Mouse (Mus musculus): ENCODE results near the gene Timm10.
A peak's percentile ranks its signal among the peaks of the same experiment; 100 is the strongest.

Timm10 gene

DNA sequence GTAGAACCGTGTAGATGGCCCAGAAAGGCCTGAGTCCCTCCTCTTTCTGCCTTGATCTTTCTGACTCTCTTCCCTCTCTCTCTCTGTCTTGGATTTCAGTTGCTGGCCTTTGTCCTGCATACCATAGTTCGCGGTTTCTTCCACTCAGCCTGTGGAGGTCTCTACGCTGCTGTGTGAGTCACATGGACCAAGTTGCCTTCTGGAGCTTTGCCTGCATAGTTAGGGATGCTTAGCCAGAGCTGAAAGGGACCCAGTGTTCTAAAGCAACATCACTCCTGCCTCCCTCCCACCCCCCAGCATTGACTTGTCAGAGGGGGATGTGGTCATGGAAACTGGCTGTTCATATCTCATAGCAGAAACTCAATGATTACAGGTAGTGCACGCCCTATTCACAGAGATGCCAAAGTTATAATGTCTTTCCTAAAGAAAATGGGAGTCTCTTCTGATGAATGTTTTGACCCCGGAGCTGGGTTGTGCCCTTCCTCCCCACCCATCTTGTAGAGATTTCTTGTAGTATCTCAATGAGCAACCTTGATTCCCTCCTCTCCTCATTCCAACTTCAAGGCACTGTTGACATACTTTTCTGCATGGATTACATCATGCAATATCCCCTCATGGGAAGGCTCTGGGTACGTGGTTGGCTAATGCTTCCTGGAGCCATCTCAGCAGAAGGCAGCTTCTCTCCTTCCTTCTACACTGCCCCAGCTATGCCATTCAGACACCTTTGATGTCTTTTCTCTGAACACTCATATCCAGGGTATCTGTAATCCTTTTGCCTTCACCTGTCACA, 33.4 kb downstream of the Timm10 start:
- DNase-seq (ENCODE audit: low read depth), result no peak

DNA sequence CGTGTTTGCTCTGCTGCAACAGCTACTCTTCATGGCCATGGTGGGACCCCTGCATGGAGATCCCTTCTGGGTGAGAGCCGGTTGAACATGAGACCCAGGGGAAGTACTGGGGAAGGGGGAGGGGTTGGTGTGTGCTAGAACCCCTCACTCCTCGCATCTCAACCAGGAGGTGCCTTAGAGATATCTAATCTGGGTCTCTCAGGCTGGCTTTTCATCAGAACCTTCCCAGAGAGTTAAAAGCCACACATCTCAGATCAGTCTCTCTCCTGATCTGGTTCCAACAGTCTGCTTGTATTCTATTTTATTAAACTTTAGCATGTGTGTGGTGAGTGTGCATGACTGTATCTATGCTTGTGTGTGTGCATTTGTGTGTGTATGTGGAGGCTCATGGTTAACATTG, 34.6 kb downstream of the Timm10 start:
- DNase-seq (ENCODE audit: low read depth), result no peak

DNA sequence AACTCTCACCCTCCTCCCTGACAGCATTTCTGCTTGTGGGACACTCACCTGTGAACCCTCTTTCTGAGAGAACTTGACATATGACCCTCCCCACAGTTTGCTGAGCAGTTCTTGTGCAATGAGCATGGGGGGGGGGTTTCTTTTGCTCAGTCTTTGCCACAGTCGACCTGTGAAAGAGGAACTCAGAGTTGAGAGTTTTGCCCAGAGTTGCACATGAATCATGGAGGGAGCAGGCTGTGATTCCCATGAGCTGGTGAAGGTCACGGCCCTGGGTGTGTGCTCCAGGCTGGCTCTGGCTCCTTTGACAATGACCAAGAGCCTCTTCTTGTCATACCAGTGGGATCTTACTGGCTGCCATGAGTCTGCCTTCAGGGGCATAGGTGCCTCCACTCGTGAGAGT, 35.4 kb downstream of the Timm10 start:
- no peak for DNase-seq (ENCODE audit: low read depth)

DNA sequence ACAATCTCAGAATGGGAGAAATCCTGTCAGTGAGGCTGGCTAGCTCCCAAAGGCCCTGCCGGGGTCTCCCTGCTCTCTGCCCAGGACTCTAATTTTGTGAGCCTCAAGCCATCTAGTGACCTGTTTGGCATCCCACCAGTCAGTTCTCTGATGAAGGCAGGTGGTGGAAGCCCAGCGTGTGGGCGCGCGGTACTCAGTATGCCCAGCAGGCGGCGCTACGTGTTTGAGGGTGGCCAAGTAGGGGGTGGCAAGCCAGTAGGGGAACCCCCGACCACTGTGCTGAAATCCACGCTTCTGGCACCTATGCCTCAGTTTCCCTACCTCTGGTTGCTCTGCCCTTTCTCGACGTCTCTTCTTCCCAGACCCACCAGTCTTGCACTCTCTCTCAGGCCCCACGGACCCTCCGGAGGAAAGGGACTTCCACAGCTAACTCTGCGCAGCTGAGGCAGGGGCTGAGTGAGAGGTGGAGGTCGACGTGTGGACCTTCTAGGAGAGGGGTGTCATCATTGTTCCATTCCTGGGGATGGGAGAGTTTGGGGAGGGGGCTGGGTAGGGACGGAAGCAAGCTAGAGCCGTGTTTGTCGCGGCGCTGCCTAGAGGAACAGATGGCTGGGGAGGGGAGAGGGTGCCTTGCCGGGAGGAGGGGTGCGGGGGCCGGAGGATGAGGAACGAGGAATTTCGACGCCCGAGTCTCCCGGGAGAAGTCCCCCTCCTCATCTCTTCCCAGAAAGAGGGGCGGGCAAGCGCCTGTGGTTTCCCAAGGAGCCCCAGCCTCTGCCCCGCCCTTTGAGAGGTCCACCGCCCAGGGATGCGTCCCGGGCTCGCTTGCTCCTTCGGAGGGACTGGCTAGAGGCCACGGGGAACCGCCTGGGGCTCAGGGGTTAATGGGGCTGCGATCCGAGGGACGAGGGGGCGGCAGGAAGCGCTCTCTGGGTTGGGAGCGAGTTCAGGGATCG, 39.1 kb downstream of the Timm10 start:
- DNase-seq (ENCODE audit: low read depth), result peak; percentile 55

DNA sequence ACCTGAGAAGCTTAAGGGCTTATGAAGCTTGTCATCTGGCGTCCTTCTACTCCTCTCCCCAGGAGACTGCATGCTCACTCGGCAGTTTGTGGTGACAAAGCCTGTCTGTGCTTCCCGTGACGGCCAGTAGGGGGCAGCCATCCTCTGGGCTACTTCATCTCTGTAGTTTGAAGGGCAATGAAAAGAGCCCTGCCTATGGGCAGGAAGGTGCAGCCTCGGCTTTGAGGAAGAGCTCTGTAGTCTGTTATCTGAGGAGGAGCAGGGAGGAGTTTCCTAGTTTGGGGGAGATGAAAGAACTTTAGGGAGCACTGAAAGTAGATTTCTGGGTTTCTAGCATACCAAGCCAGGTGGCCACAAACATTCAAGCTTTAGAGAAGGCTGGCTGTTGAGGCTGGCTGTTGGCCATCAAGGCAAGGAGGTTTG, 41.7 kb downstream of the Timm10 start:
- peak; percentile 74 for DNase-seq (ENCODE audit: low read depth)

DNA sequence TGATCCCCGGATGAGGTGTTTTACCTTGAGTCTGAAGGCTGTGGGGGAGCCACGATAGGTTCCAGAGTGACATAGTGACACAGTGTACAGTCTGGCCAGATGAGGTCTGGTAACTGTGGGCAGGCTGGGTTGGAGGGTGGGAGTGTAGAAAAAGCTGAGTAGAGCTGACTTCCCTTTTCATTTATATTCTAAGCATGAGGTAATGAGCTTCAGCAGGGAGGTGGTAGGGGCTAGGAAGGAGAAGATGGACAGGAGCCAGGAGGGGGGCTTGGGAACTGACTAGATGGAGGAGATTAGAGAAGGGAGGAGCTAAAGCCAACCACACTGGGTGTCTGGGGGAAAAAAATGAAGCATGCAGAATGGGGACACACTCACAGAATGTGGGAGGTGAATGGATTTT, 42.2 kb downstream of the Timm10 start:
- DNase-seq (ENCODE audit: low read depth), result no peak

DNA sequence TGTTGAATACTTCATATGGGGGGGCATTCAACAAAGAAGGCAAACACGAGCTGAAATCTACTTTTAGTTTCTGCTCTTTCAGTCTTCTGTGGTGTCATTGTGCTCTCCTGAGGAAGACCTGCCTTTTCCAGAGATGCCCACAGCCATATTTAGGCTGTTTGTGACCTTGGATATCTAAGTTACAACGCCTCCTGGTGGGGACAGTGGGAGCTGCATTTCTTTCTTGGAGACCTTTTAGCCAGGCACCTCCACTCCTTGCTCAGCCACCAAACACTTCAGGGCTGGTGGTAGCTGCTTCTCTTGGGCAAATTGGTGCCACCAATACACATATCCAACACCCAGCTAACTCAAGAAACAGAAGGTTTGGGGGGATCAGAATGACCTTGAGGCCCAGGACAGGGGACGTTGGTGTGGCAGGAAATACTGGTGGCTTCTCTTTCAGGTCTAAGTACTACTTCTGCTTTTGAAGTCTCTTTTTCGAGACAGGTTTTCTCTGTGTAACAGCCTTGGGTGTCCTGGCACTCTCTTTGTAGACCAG, 43.9 kb downstream of the Timm10 start:
- DNase-seq (ENCODE audit: low read depth), result peak; percentile 67

DNA sequence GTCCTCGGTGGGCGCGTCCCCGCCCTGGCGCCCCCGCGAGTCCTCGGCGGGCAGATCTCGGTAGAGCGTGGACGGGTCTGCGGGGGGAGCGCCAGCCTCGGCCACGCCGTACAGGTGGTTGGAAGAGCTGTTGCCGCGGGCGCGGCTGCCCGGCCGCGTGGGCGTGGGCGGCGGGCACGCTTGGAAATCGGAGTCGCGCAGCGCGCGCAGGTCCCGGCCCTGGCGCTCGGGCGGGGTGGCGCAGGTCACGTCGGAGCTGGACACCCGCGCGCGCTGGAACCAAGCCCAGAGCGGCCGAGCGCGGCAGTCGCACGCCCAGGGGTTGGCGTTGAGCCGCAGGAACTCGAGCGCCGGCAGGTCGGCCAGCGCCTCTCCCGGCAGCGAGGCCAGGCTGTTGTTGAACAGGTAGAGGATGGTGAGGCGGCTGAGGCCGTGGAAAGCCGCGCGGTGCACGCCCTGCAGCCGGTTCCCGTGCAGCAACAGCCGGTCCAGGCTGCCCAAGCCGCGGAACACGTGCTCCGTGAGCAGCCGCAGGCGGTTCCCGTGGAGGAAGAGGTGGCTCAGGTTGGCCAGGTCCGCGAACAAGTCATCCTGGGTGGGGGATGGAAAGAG, 45.4 kb downstream of the Timm10 start:
- no peak for DNase-seq (ENCODE audit: low read depth)

DNA sequence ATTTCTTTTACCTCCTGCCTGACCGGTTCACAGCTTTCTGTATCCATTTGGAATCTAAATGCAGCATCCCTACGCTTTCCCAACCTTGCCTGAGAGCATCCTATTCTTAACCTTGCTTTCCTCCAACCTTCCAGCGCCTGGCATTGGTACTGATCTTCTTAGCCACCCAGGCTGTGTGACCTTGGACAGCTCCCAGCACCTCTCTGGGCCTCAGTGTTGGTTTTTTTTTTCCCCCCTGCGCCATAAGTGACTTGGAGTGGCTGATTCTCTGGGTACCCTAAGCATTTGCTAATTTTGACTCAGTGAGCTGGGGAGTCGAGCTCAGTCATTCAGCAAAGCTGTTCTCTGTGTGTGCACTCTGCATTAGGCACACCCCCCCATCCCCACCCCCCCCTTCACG, 49.0 kb downstream of the Timm10 start:
- DNase-seq (ENCODE audit: low read depth), result no peak

Measured in induced T-regulatory cell, adult 2 months (primary cell).